Mouse (Mus musculus) gastrocnemius, postnatal 10 days (tissue): ENCODE measurements around the gene Anks1b. TPM values are rescaled to one million over a fixed set of nuclear protein-coding genes. Genes with fewer than 3 reads are reported as not detected.

Experiments
- DNase-seq: peaks from one replicate; pipeline ENCODE4 v3.0.0; 2021; ENCODE audit warnings: mixed read lengths
- total RNA-seq, 2 experiments: library from RNA; stranded (reverse); gene quantifications; 2 replicates each; pipeline ENCODE4 v1.2.3; 2021

Gene Anks1b
- total RNA-seq, 2 experiments from 2014 or later: 0.82 to 1.6 TPM

DNA sequence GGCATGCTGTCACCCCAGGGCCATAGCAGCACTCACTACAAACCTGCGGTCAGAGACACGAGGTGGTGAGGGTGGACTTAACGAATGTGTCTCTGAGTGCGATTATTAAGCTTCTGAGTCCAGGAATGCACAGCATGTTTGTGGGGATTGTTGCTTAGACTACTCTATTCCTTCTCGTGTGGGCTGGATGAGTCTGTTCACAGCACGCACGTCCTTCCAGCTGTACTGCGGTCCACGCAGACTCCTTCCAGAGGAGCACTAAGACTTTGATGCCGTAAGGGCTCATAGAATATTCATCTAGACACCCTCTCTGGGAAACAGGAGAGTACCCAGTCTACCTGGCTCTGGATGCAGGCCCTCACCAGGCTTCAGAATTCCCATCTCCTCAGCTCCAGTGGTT is 1094.9 kb downstream of the Anks1b start:
- no peak for DNase-seq

DNA sequence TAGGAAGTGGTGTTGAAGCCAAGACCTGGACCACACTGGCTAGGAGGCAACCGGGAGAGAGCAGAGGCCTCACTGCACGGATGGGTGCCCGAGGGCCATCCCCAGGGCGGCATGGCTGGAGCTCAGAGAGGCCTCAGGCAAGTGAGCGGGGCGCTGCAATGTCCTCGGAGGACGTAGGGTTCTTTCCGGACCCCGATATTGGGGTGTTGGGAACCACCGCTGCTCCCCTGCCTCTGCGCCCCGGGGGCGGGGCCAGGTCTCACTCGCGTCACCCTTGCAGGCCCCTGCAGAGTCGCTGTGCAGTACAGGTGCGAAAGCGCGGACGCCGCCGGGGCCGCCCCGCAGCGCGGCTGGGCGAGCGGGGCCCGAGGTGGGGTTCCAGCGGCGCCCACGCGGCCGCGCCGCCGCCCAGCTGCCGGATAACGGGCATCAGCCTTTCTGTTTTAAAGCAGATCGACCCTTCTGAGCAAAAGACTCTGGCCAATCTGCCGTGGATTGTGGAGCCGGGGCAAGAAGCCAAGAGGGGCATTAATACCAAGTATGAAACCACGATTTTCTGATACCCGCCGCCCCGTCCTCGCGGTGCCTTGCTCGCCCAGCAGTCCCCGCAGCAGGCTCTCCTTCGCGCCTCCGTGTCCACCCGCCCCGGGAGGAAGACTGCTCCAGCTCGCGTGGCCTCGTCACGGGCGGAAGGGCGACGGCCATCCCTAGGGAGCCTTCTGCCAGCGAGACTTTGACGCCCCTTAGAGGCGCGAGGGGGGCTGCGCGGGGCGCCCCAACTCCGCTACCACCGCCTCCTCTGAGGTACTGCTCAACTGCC is 1096.3 kb downstream of the Anks1b start:
- DNase-seq: peak; percentile 47

DNA sequence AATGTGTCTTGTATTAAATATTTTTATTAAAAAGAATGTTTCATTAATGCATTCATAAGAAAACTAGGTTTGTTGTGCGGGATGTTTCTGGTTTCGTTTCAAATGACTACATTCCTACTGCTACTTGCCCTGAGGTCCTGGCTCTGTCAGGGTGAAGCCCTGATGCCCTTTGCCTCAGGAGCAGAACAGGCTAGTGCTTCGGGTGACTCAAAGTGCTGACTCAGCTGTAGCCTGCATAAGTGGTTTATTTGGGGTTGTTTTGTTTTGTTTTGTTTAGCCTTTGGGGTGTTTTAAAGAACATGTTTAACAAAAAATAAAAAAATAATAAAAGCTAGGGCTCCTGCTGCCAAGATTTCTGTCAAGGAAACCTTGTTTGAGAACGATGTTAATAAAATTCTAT is 1097.3 kb downstream of the Anks1b start:
- no peak for DNase-seq

DNA sequence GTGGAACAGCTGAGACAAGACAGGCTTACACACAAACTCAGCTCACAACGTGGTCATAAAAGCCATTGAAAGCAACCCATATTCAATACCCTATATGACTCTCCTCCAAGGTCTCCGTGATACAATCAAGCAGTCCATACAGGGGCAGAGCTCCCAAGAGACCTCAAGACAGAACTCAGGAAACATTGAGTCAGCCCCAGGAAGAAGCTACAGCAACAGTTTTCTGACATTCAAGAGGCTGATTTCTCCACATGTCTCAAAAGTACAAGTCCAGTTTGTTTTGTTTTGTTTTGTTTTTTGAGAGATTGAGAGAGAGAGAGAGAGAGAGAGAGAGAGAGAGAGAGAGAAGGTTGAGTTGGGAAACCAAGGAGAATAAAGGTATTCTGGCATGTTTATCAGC is 1100.8 kb downstream of the Anks1b start:
- DNase-seq: no peak

DNA sequence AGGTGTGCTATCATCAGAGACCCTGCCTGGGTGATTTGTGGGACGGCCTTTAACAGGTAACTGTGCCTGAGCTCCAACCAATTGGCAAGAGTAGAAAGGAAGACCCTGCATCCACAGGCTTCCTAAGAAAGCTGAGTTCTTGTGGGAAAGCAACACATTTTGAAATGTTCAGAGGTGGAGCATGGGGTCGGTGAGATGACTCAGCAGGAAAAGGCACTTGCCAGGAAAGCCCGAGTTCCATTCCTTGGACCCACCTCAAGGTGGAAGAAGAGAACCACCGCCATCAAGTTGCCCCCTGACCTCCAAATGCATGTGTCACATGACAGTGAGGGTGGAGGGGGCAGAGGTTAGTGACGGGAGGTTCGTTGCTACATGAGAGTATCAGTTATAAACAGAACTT is 1101.2 kb downstream of the Anks1b start:
- DNase-seq: no peak

DNA sequence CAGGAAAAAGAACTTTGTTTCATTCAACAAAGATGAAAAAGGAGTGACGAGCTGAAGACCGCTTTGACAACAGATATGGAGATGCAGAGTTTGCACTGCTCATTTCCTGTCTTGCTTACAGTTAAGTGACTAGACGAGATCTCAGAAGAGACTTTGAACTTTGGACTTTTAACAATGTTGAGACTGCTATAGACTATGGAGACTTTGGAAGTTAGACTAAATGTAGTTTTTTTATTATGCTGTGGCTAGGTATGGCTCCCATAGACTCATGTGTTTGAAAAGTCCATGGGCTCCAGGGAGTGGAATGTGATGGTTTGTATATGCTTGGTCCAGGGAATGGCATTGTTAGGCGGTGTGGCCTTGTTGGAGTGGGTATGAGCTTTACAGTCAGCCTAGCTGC is 1108.5 kb downstream of the Anks1b start:
- DNase-seq: no peak

DNA sequence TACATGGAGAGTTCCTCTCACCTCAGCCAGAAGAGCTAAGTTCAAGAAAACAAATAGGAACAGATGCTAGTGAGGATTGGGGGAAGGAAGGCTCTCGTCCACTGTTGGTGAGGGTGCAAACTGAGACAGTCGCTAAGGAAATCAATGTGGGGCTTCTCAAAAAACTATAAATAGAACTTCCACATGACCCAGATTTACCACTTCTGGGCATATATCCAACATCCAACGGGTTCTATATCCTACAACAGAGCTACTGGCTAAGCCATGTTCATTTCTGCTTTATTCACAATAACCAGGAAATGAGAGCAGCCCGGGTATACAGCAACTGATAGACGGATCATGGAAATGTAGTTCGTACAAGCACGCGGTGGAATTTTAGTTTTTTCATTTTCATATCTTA is 1109.7 kb downstream of the Anks1b start:
- DNase-seq: no peak

DNA sequence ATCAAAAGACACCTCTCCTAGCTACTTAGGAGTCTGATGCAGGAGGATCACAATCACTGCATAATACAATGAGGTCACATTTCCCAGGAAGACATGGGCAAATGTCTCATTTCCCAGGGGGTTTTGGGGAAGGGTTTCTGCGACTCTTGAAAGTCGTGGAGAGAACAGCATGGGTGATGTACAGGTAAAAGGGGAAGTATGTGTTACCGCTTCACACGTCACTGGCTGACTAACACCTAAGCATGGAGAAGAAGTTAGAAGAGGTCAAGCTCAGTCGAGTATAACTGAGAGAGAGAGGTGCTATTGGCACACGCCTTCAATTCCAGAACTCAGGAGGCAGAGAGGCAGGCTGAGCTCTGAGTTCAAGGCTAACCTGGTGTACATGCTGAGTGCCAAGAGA is 1117.0 kb downstream of the Anks1b start:
- DNase-seq: no peak

DNA sequence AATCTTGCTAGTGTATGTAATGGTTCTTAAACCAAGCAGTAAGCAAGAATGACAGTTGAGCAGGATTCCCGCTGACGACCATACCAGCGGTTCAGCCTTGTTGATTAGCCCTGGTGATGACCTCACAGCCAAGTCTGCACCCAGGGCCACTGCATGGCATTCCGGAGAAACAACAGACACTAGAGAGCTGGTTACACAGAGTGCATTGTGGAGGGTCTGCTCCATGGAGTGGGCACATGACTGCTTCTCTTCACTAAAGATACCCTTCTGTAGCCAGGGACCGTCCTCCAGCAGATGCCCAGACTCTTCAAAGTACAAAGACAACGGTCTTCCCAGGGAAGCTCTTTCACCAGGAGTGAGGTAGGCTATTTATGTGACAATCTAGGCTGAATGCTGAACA is 1118.9 kb downstream of the Anks1b start:
- no peak for DNase-seq

DNA sequence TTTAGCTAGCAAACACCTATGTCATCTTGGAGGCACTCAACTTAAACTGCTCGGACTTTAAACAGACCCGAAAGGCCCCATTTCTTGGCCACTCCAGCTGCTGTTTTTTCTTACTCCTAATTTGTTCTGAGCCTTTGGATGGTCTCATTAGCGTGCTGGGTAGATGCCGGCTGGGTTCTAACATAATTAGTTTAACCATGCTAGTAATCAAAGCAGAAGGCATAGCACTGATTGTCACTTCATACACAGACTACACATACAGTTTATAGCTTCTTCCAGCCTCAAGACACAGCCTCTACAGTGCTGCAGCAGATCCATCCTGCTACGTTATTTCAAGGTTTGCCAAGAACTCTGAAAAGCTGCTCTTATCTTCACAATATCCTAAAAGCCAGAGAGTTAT is 1120.6 kb downstream of the Anks1b start:
- no peak for DNase-seq

DNA sequence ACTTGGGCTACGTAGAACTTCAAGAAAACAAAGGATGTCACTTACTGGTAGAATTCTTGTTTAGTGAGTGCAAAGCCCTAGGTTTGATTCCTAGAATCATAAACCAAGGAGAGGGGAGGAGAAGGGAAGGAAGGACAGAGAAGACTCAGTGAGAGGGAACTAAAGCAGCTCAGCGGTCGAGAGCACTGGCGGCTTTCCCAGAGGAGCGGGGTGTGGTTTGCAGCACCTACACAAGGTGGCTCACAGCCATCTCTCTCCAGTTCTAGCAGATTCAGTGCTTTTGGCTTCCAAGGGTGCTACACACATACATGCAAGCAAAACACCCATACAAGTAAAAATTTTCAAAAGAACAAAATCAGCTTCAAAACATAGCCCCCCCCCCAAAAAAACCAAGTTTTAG is 1126.6 kb downstream of the Anks1b start:
- no peak for DNase-seq

DNA sequence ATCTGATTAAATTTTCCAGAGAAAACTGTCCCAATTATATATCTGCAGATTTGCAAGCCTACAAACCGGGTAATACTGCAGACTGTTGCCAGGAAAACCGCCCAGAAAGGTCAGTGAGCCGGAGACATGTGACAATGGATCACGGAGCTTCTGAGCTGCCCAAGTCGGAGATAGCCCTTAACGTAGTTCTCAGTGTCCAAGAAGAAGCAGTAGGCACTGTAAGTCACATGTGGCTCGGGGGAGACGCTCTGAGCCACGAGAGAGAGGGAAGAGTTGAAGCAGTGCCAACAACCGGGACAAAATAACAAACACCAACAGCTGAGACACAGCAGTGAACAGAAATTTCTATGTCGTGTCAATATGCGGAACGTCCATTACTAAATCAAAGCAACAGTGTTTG is 1128.1 kb downstream of the Anks1b start:
- DNase-seq: no peak

DNA sequence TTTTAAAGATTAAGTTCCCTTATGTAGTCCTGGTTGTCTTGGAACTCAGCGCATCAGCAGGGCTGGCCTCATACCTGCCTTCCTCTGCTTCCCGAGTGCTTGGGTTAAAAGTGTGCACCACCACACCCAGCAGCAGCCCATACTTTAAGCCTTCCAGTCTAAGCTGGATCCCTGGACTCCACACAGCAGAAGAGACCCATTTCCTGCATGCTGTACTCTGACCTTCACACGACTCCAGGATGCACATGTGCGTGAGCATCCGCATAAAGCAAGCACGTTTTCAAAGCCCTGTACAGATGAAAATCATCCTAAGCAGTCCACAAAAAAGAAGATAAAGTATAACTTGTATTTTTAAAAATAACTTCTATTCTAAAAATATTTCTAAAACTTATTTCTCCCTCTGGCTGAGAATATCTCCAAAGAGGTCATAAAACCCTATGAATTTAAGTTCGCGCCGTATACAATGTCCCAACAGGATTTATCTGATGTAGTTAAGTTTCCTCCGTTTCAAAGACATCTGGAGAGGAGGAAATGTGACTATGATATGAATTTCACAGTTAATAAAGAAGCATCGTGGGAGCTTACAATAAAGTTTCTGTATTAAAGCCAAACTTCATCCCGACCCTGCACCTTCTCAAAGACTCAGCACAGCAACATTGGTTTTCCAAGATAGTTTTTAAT is 1132.7 kb downstream of the Anks1b start:
- no peak for DNase-seq

Other genes starting within 250 kb of the Anks1b start
- gene Scyl2, start 187.2 kb upstream of the Anks1b start, total RNA-seq: 10 to 100 TPM; 11.0 to 13.2 TPM
- gene Actr6, start 141.2 kb upstream of the Anks1b start, total RNA-seq: 1 to 10 TPM; 5.8 to 6.1 TPM
- gene Uhrf1bp1l, start 128.5 kb upstream of the Anks1b start, total RNA-seq: 10 to 100 TPM in 1 of 2 experiments, 1 to 10 TPM in 1; 8.9 to 13.6 TPM